23 mouse cellular contexts compared by ENCODE assay signal in genomic region chr11:21265423-21265822, GRCm38 (mm10). TPM values are rescaled to one million over a fixed set of nuclear protein-coding genes. Genes with fewer than 3 reads are reported as not detected.
DNase-seq lines count a peak whose midpoint lies in the region; ATAC-seq lines count a peak whose summit lies in the region.
"Had no signal": no experiment of that assay in that cellular context is flagged by ENCODE, and none has a peak within 500 bp of the region (broad histone marks: within the 10 kb centered on the region; RNA-seq: fewer than 3 reads in every experiment).

No protein-coding gene starts in this region.

- peak; percentile 17 to 28 for DNase-seq in B cell, adult 2 months
- DNase-seq in MEL-GATA-1-ER (ENCODE audit: extremely low read depth, low read depth): peak; percentile 40
- DNase-seq in left cerebral cortex, adult 11 months (ENCODE audit: low spot score): no peak
- no peak for DNase-seq in cerebellum, postnatal 36 days
- DNase-seq in frontal cortex, postnatal 36 days (ENCODE audit: low spot score in 2 of 2): no peak
- no peak for DNase-seq in MN1 (ENCODE audit: low spot score)
- DNase-seq: adrenal gland, postnatal 14 days; cerebellum, adult 11 months; cerebellum, adult 9-10 months; forebrain, postnatal 0 days; gastrocnemius, postnatal 14 days; kidney, adult 8-10 months; kidney, postnatal 4 days; left cerebral cortex, postnatal 4 days; liver, embryonic 13.5 days; lung, adult 2 months; lung, postnatal 14 days; retina, postnatal 1 day; right cerebral cortex, postnatal 25 days; thymus, postnatal 14 days had no signal

- peak; percentile 61 for ATAC-seq in inflammation-experienced regulatory T-cells, adult 6 months
- ATAC-seq: forebrain, postnatal 0 days; hindbrain, postnatal 0 days; intestine, embryonic 16.5 days had no signal

RNA-seq across cellular contexts. Expression of gene Vps54, which starts 26.3 kb away (rescaled TPM):
- 10 to 100 TPM; 79.9 to 99.7 (median 94.7) TPM for polyA plus RNA-seq in inflammation-experienced regulatory T-cells, adult 6 months (2017; shearing (Covaris generic))

Comparison
In these comparisons a context has a peak if more than half of its experiments do, and no peak if none do; other contexts are left out.
1. DNase-seq: peak in B cell, adult 2 months (2 of 2) and MEL-GATA-1-ER (single experiment); none in left cerebral cortex, adult 11 months (single experiment), cerebellum, postnatal 36 days (0 of 2), frontal cortex, postnatal 36 days (0 of 2) and MN1 (single experiment).